Mouse (Mus musculus): ENCODE results near the gene Abca4. TPM values are rescaled to one million over a fixed set of nuclear protein-coding genes. Genes with fewer than 3 reads are reported as not detected.

Abca4 gene
- total RNA-seq, 2 experiments from 2014 or later: 0.79 to 0.95 TPM

DNA sequence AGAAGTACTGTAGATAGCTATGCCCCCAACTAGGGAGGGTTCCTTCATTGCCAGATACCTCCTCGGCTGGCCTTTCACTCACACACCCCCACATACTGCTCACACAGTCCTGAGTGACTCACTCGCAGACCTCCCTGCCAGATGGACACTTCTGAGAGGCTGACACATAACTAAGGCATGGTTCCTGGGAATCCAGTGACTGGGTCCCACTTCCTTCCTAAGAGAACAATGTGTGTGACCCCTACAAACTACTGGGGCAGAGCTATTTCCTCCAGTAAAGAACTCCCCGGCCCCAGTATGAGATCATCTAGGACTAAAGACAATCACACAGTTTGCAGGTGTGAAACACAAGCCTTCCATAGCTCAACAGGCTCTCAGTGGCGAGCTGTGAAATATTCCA is 86.5 kb downstream of the Abca4 start:
- Histone ChIP-seq H3K27ac (peak overlapping the region; percentile 83), H3K4me3 (no peak overlapping the region)
- DNase-seq: peak; percentile 59
- intact Hi-C loops (cut with DNase I): no loop called here
- TF ChIP-seq CTCF (IDR thresholded peaks at IDR 0.05): no peak

DNA sequence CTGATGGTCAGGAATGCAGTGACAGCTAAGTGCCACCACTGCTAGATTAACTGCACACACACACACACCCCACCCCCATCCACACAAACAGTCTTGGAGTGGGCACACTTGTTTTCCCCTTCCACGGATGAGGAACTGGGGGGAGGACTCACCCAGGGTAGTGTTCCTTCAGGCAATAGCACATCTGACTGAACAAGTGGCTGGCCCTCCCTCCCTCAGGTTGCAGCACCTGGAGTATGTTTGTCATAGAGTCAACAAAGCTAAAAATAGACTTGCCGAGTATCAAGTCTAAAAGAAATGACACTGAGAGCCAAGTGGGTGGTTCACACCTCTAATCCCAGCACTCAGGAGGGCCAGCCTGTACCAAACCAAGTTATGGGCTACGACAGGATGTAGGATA is 87.4 kb downstream of the Abca4 start:
- intact Hi-C loops (cut with DNase I): no loop called here
- no peak overlapping the region for H3K4me3 ChIP-seq
- peak overlapping the region; percentile 83 for H3K27ac ChIP-seq
- no peak for TF ChIP-seq CTCF (IDR thresholded peaks at IDR 0.05)
- peak; percentile 46 for DNase-seq

DNA sequence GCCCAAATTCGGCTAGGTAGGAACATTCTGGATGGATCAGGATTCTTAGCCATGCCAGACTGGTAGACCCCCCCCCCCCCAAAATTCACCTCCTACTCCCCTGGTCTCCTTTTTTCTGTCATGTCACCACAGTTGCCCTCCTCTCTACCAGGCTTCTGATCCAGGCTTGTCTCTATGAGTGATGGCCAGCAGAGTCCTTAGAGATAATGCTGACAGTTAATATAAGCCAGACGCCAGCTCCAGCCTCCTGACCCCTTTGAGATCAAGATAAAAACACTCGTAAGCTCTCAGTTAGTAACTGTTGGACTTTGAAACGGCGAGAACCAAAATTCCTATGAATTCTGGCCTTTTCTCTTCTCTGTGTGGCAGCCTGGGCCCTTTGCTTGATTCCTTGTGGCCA is 89.0 kb downstream of the Abca4 start:
- DNase-seq: no peak
- no peak for TF ChIP-seq CTCF (IDR thresholded peaks at IDR 0.05)
- no peak overlapping the region for H3K4me3 ChIP-seq
- intact Hi-C loops (cut with DNase I): no loop called here
- H3K27ac ChIP-seq: 0 out of 2 replicates have a peak overlapping the region, but pooled peaks have one; percentile 25

DNA sequence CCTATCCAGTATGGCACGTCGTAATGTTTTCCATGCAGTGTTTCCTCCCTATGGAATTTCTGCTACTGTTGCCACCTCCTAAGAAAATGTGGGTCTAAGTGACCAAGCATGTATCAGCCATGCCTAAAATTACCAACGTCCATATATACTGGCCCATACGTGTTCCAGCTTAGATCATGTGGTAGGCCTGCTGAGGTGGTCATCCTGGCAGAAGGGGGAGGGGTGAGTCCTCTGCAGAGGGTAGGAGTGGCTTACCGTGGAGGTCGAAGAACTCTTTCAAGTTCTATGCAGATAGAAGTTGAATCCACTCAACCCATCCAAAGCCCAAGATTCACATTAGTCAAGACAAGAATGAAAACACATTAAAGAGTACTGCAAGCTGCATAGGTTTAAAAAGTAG is 89.6 kb downstream of the Abca4 start:
- no peak for DNase-seq
- Histone ChIP-seq H3K4me3 (no peak overlapping the region), H3K27ac (0 out of 2 replicates have a peak overlapping the region, but pooled peaks have one; percentile 25)
- intact Hi-C loops (cut with DNase I): no loop called here
- no peak for TF ChIP-seq CTCF (IDR thresholded peaks at IDR 0.05)

DNA sequence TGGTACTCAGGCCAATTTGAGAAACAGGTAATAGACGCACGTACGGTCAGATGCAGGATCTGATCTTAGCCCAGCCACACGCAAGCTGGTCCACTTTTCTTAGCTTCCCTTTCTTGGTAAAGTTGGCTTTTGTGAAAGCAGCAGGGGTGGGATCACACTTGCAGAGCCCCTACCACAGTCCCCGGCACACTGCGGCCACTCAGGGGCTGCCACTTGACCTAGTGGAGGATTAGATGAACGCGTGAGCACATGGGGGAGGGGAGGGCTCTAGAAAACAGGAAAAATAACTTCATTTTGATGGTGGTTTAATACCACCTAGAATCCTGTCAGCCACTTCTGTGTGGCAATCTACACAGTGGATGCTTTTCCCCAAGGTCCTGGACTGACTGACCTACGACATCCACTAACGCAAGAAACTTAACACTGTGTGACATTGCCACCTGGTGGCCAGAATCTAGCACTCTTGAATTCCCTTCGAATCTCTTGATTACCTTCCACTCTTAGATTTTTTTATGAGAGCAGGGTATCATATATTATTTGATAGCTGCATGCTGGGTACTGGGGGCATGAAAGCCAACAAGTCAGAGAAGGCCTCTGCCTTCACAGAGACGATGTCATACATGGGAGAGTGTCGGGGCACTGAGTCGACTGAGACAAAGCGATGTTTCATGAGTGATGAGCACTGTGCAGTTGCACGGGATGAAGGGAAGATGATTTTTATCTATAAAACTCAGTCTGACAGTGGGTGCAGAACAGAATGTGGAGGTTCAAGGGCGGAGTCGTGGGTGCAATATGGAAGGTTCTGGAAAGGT is 96.6 kb downstream of the Abca4 start:
- peak; percentile 85; the same call in 1 of the 2 replicates for TF ChIP-seq CTCF (IDR thresholded peaks at IDR 0.05)
- H3K4me3 ChIP-seq: no peak overlapping the region
- no peak overlapping the region for H3K27ac ChIP-seq
- peak; percentile 61 for DNase-seq
- intact Hi-C loops (cut with DNase I): loop anchor here (1.0 to 2.0 kb wide), 2 partner anchors 36 to 255 kb away; no protein-coding TSS in a partner anchor

GRCm38 (mm10) chr3:122142256-122142922 is 98.1 kb downstream of the Abca4 start:
- TF ChIP-seq CTCF (IDR thresholded peaks at IDR 0.05): no peak
- intact Hi-C loops (cut with DNase I): no loop called here
- Histone ChIP-seq H3K27ac (no peak overlapping the region), H3K4me3 (no peak overlapping the region)
- no peak for DNase-seq

DNA sequence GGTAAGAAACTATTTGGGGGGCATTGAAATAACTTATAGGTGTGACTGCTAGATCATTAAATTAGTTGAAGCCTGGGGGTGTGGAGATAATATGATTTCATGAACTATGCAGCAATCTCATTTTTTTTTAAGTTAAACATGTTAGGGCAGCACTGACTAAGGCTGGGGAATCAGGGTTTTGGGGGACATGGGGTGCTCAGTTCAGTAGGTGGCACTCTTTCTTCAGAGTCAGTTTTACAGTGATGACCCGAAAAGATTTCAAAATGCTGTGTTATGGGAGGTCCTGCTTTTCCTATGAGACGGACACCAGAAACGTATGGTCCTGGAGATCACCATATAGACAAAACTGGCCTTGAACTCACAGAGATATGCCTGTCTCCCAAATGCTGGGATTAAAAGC is 99.2 kb downstream of the Abca4 start:
- Histone ChIP-seq H3K4me3 (no peak overlapping the region), H3K27ac (no peak overlapping the region)
- no peak for DNase-seq
- intact Hi-C loops (cut with DNase I): no loop called here
- no peak for TF ChIP-seq CTCF (IDR thresholded peaks at IDR 0.05)

DNA sequence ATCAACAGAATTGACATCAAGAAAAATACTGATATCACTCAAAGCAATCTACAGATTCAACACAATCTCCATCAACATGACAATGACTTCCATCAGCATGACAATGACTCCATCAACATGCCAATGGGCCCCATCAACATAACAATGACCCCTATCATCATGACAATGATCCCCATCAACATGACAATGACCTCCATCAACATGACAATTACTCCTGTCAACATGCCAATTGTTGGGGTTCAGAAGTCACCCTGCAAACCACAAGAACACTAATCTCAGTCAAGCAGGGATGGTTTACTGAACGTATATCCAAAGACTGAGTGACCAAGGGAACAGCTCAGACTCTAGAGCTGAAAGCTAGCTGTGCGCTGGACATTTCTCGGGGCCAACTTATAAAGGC is 101.2 kb downstream of the Abca4 start:
- intact Hi-C loops (cut with DNase I): no loop called here
- H3K4me3 ChIP-seq: no peak overlapping the region
- no peak overlapping the region for H3K27ac ChIP-seq
- no peak for TF ChIP-seq CTCF (IDR thresholded peaks at IDR 0.05)
- no peak for DNase-seq

DNA sequence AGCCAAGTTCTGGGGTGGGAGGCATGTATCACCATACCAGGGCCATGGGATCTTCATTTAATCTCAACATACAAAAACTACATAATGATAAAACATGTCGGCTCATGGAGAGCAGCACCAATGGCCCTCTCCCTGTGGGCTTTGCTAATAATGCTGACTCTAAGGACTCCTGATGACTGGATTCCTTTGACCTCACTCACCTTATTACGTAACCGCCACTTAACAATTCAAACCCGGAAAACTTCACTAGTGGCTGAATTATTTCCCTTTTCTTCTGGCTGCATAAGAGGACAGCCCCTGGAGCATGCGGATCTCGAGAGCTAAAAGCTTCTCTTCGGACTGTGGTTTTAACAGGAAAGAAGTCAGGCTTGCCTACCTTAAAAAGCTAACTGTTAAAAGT is 106.6 kb downstream of the Abca4 start:
- H3K27ac ChIP-seq: no peak overlapping the region
- DNase-seq: no peak
- intact Hi-C loops (cut with DNase I): no loop called here
- no peak overlapping the region for H3K4me3 ChIP-seq
- no peak for TF ChIP-seq CTCF (IDR thresholded peaks at IDR 0.05)

GRCm38 (mm10) chr3:122152431-122152830 is 108.2 kb downstream of the Abca4 start:
- intact Hi-C loops (cut with DNase I): no loop called here
- no peak for TF ChIP-seq CTCF (IDR thresholded peaks at IDR 0.05)
- H3K4me3 ChIP-seq: no peak overlapping the region
- H3K27ac ChIP-seq: no peak overlapping the region
- no peak for DNase-seq

- intact Hi-C loops (cut with DNase I): no loop called here
- H3K27ac ChIP-seq: no peak overlapping the region
- no peak for TF ChIP-seq CTCF (IDR thresholded peaks at IDR 0.05)
- no peak overlapping the region for H3K4me3 ChIP-seq
- no peak for DNase-seq
These were observed 109.8 kb downstream of the Abca4 start for GRCm38 (mm10) chr3:122154080-122154479.

- no peak for DNase-seq
- Histone ChIP-seq H3K4me3 (no peak overlapping the region), H3K27ac (no peak overlapping the region)
- intact Hi-C loops (cut with DNase I): no loop called here
- TF ChIP-seq CTCF (IDR thresholded peaks at IDR 0.05): no peak
These were observed 115.2 kb downstream of the Abca4 start for GRCm38 (mm10) chr3:122159447-122159846.

DNA sequence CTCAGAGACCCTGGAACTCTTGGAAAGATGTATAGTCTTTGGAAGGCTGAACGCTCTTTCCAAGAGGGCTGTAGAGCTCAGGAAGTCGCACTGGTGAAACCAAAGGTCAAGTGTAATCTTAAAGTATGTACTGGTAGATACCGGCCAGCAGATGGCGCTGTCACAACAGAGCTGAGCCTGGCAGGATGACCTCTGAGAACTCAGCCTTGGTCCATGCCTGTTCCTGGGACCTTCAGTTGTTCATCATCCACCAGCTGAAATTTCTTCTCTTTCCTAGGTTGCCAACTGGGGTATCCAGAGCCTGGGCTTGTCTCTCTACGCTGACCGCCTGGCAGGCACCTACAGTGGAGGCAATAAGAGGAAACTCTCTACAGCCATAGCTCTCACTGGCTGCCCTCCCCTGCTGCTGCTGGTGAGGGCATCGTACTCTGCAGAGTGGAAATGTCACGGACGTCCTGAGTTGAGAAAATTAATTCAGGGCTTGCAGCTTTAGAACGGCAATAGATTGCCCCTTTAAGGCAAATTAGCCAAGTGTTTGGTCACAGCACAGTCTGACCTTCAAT is 125.5 kb downstream of the Abca4 start:
- intact Hi-C loops (cut with DNase I): no loop called here
- TF ChIP-seq CTCF (IDR thresholded peaks at IDR 0.05): peak; percentile 82
- peak; percentile 69 for DNase-seq
- Histone ChIP-seq H3K27ac (no peak overlapping the region), H3K4me3 (no peak overlapping the region)
